Mouse (Mus musculus) yolk sac, embryonic 10.5 days (tissue): ENCODE measurements at regions not wholly inside any gene's neighbourhood (a gene's known extent, or its start where the extent isn't known, plus 50 kb on each side); places are given as distances from the start of the nearest gene placed in this dataset.

Experiments used
- DNase-seq: peaks from one replicate; pipeline ENCODE4 v3.0.0-alpha.2; 2017; ENCODE audit warnings: low spot score

DNA sequence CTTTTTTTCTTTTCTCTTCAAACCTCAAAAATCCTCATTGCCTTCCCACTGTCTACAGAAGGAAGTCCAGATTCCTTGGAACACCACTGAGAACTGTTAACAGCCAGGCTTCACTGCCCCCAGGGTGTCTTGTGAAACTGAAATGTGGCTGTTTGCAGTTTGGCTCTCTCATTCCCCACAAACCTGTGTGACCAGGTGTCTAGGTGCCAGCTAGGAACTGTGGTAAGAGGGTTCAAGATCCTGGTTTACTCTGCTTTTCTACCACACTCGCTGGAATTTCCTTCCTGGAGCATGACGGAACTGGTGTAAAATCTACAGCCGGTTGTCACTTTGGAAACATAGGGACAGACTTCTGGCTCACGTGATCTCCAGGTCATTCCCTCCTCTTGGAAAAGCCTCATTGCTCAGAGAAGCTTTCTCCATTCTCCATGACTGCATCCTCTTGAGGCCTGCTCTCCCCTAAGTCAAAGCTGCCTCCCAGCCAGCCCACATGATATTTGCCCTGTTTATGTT is 660.2 kb downstream of the Zfp706 start:
- DNase-seq = no peak

GRCm38 (mm10) chr15:36346126-36346525 is 661.4 kb downstream of the Zfp706 start:
- no peak for DNase-seq

GRCm38 (mm10) chr15:36345413-36345812 is 662.2 kb downstream of the Zfp706 start:
- no peak for DNase-seq

DNA sequence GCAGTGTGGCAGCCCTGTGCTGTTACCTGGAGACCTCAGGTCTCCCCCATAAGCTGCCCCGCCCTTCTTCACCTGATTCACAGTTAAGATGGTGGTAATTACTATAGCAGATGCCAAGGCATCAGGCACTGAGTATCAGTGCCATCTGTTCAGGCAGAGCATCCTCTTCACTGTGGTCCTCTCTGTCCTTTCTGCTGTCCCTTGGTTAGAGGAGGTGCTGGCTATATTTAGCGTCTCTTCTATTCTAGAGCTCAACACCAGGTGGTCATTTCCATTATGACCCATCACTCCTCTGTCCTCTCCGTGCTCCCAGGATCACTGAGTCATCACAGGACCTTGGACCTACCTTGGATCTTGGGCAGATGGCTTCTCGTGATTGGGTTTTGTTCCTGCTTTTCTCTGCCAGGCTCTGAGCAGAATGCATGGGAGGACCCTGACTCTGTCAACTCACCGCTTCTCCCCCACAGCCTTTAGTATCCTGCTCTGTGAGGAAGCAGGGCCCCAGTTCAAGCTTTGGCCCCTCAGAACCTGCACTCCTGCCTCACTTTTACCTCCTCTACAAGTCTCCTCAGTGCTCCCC is 667.5 kb downstream of the Zfp706 start:
- DNase-seq = no peak

DNA sequence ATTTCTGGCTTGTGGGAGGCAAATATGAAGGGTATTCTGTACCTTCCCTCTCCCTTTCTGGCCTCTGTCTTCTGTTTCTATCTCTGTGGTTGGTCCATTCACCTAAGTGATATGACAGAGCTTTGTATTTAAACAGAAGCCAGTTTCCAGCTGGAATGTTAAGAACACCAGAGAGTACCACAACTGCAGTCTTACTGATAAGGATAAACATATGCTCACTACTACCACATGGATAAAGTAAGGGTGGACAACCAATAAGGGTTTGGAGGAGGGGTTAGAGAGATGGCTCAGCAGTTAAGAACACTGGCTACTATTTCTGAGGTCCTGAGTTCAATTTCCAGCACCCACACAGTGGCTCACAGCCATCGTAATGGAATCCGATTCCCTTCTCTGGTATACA is 668.8 kb downstream of the Zfp706 start:
- DNase-seq = no peak

DNA sequence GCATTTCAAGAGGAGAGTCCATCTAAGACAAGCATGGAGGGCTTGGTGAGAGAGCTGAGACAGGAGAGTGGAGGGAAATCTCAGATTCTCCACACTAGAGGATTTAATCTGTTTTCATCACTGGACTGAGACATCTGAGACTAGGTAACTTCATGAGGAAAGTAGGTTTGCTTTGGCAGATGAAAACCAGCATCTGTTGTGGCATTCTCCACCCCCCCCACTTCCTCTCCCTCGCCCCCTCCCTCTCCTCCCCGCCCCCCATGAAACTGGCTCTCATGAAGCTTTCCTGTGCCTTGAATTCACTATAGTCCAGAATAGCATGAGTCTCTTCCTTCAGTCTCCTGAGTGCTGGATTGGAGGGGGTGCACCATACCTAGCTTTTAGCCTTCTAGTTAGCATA is 670.7 kb downstream of the Zfp706 start:
- DNase-seq = no peak

DNA sequence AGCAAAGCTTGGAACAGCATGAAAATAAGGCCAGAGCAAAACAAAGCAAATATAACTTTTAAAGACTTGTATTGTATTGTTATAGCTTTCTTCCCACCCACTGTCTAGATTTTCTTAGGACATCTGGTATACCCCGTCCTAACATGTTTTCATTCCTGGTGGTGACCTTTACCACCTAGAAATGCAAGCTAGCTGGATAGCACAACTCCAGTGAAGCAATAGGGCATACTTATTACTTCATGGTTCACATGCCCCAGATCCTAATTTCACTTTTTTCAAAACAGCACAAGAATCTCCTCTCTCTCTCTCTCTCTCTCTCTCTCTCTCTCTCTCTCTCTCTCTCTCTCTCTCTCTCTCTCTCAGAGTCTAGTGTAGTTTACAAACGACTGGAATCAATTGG is 672.5 kb downstream of the Zfp706 start:
- no peak for DNase-seq

DNA sequence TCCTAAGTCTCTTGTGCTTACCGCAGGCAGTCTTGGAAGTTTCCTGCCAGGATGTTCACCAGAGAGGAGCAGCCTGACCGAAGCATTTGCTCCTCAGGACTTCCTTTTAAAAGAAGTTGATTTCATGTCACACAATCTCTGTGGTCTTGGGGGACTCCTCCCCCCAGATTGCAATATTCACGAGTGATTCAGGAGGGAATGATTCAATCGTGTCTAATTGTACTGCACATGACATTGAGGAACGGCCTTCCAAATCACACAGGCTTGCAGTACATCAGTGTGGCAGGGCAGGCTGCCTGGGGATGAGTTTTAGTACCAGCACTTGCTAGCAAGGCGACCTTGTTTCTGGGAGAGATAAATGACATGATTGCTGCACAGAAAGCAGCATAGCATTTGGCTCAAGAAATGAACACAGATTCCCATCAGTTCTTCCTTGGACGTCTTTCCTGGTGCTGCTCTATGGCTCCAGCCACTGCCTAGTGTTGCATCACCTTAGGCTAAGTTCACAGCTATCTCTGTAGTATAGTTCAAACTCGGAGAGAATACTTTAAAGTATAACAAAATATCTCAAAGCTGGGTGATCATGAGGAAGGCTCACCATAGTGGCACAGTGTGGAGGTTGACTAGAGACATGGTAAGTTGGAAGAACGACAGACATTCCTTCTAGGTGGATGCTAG is 673.0 kb downstream of the Zfp706 start:
- no peak for DNase-seq

- DNase-seq = no peak
Observed at GRCm38 (mm10) chr15:36333857-36334256, 673.7 kb downstream of the Zfp706 start.

- no peak for DNase-seq
Observed at GRCm38 (mm10) chr15:36333265-36333664, 674.3 kb downstream of the Zfp706 start.
